ENCODE assay signal across 11 mouse cellular contexts in genomic region chr7:81132851-81133279, GRCm38 (mm10). TPM values are rescaled to one million over a fixed set of nuclear protein-coding genes. Genes with fewer than 3 reads are reported as not detected.
DNase-seq lines count a peak whose midpoint lies in the region; ATAC-seq lines count a peak whose summit lies in the region.
"Had no signal": no experiment of that assay in that cellular context is flagged by ENCODE, and none has a peak within 500 bp of the region (broad histone marks: within the 10 kb centered on the region; RNA-seq: fewer than 3 reads in every experiment).

No protein-coding gene starts in this region.

- H3K27ac ChIP-seq in liver, embryonic 12.5 days, result no peak overlapping the region
- H3K27ac ChIP-seq in neural tube, embryonic 15.5 days (replicated peaks), result no peak overlapping the region
- H3K27ac ChIP-seq: neural tube, embryonic 12.5 days had no signal

- no peak overlapping the region for H3K9ac ChIP-seq in liver, embryonic 12.5 days
- no peak overlapping the region for H3K9ac ChIP-seq in neural tube, embryonic 15.5 days (replicated peaks)
- H3K9ac ChIP-seq: neural tube, embryonic 12.5 days had no signal

- H3K4me2 ChIP-seq in liver, embryonic 12.5 days, result no peak overlapping the region
- no peak overlapping the region for H3K4me2 ChIP-seq in neural tube, embryonic 15.5 days
- H3K4me2 ChIP-seq: neural tube, embryonic 12.5 days had no signal

- H3K9me3 ChIP-seq in liver, embryonic 12.5 days (replicated peaks), result no peaks in the 10 kb centered on the region
- no peaks in the 10 kb centered on the region for H3K9me3 ChIP-seq in neural tube, embryonic 15.5 days (replicated peaks)
- H3K9me3 ChIP-seq: G1E; neural tube, embryonic 12.5 days had no signal

- no peak overlapping the region for H3K4me3 ChIP-seq in liver, embryonic 12.5 days
- H3K4me3 ChIP-seq in neural tube, embryonic 15.5 days (replicated peaks), result no peak overlapping the region
- H3K4me3 ChIP-seq: neural tube, embryonic 12.5 days had no signal

- ATAC-seq in liver, embryonic 12.5 days, result peak; percentile 20; the same call in 1 of the 2 replicates
- ATAC-seq in neural tube, embryonic 15.5 days (ENCODE audit: low FRiP score), result peak; percentile 36; the same call in 1 of the 2 replicates
- no peak for ATAC-seq in monocyte, adult 5-6 weeks (replicated peaks; ENCODE audit: insufficient number of reproducible peaks, low FRiP score, low TSS enrichment, poor library complexity, severe bottlenecking)

- no peaks in the 10 kb centered on the region for H3K36me3 ChIP-seq in liver, embryonic 12.5 days
- no peaks in the 10 kb centered on the region for H3K36me3 ChIP-seq in neural tube, embryonic 15.5 days
- H3K36me3 ChIP-seq: G1E; neural tube, embryonic 12.5 days had no signal

- peaks cover 6% of the 10 kb centered on the region; the same call in 1 of the 2 replicates for H3K4me1 ChIP-seq in liver, embryonic 12.5 days
- peaks cover 9% of the 10 kb centered on the region for H3K4me1 ChIP-seq in neural tube, embryonic 15.5 days

- H3K27me3 ChIP-seq in liver, embryonic 12.5 days (replicated peaks), result no peaks in the 10 kb centered on the region; the same call in 1 of the 2 replicates
- no peaks in the 10 kb centered on the region for H3K27me3 ChIP-seq in neural tube, embryonic 15.5 days (replicated peaks)
- H3K27me3 ChIP-seq: neural tube, embryonic 12.5 days had no signal

- no peak for DNase-seq in liver
- peak; percentile 42 for DNase-seq in gastrocnemius, postnatal 10 days
- DNase-seq in kidney, adult 9 months, result peak; percentile 57
- no peak for DNase-seq in cerebellum, adult 9-10 months
- no peak for DNase-seq in thymus, postnatal 4 days

- WGBS in liver, embryonic 12.5 days (ENCODE audit: insufficient replicate concordance), result 48% methylated on average over 2 of the region's 2 CpGs
- WGBS in neural tube, embryonic 15.5 days, result 21% methylated on average over 2 of the region's 2 CpGs

RNA-seq across cellular contexts. Expression of gene Slc28a1, which starts 18.3 kb away (rescaled TPM):
- polyA plus RNA-seq in liver, embryonic 12.5 days (2016; fragmentation: Nextera tagmentation; extraction: Ambion mirVana), result 0.49 and 0.51 TPM in 2 replicates
- under 1 TPM; 0.28 to 0.34 TPM for total RNA-seq in gastrocnemius, postnatal 10 days (2021)
- 0.05 and 0.17 TPM in 2 replicates for polyA plus RNA-seq in neural tube, embryonic 15.5 days (2015; fragmentation: Nextera tagmentation; extraction: Ambion mirVana)
- total RNA-seq in monocyte, adult 5-6 weeks (2017), result not detected in 3 replicates
- total RNA-seq: common myeloid progenitor, adult 5-6 weeks; G1E had no signal
- polyA plus RNA-seq: G1E; neural tube, embryonic 12.5 days had no signal

Comparison
In these comparisons a context has a peak if more than half of its experiments do, and no peak if none do; other contexts are left out.
1. DNase-seq: peak in gastrocnemius, postnatal 10 days (single experiment) and kidney, adult 9 months (single experiment); none in liver (single experiment), cerebellum, adult 9-10 months (single experiment) and thymus, postnatal 4 days (single experiment).